Mouse (Mus musculus) forebrain, embryonic 14.5 days (tissue): ENCODE results near the gene Mfap2. TPM values are rescaled to one million over a fixed set of nuclear protein-coding genes. Genes with fewer than 3 reads are reported as not detected.

ENCODE experiments used
- ATAC-seq: fragments of 200-750 bp; cut with Nextera tagmentation; 2 replicates; pipeline ENCODE4 v1.8.0; 2017; ENCODE audit warnings: mild to moderate bottlenecking, moderate library complexity
- DNase-seq: peaks from one replicate; pipeline ENCODE4 v3.0.0-alpha.2; 2015; ENCODE audit warnings: low spot score
- H3K27ac ChIP-seq: fragments of 300-500 bp; sonication (generic); 2 replicates; pipeline ENCODE4 v1.5.1; 2014; ENCODE audit warnings: low read depth, mild to moderate bottlenecking, control low read depth, low read length, moderate library complexity
- H3K27me3 ChIP-seq: fragments of 300-500 bp; sonication (generic); replicated peaks from 2 replicates; pipeline ENCODE4 v1.6.1; 2014; ENCODE audit warnings: low read length, control low read depth, mixed read lengths; ENCODE audit not compliant: control insufficient read depth, insufficient read depth
- H3K36me3 ChIP-seq: fragments of 300-500 bp; sonication (generic); 2 replicates; pipeline ENCODE4 v1.6.1; 2014; ENCODE audit warnings: low read length, control low read depth; ENCODE audit not compliant: control insufficient read depth, insufficient read depth
- H3K4me1 ChIP-seq: fragments of 300-500 bp; sonication (generic); 2 replicates; pipeline ENCODE4 v1.6.1; 2014; ENCODE audit warnings: antibody characterized with exemption, low read length, control low read depth; ENCODE audit not compliant: control insufficient read depth, insufficient read depth
- H3K4me2 ChIP-seq: fragments of 300-500 bp; sonication (generic); 2 replicates; pipeline ENCODE4 v1.6.1; 2014; ENCODE audit warnings: mild to moderate bottlenecking, control low read depth, low read length
- H3K4me3 ChIP-seq: fragments of 300-500 bp; sonication (generic); 2 replicates; pipeline ENCODE4 v1.5.1; 2014; ENCODE audit warnings: low read depth, low read length, control low read depth
- H3K9ac ChIP-seq: fragments of 300-500 bp; sonication (generic); 2 replicates; pipeline ENCODE4 v1.6.1; 2014; ENCODE audit warnings: mild to moderate bottlenecking, low read length, control low read depth, moderate library complexity
- H3K9me3 ChIP-seq: fragments of 300-500 bp; sonication (generic); replicated peaks from 2 replicates; pipeline ENCODE4 v1.6.1; 2016; ENCODE audit warnings: low read length, control low read depth, mixed read lengths; ENCODE audit not compliant: control insufficient read depth
- WGBS: fragments of 180-500 bp; shearing (Covaris S2); extraction: QIAGEN DNeasy Blood & Tissue Kit; methylation state at CpG from one replicate; pipeline ENCODE4 v1.1.7; 2014; 5-methylcytosine and 5-hydroxymethylcytosine counted together
- polyA plus RNA-seq: library from polyadenylated mRNA; unstranded; fragments of >200 nt; fragmentation: Nextera tagmentation; extraction: Ambion mirVana; gene quantifications from 2 replicates; pipeline ENCODE4 v1.2.1, GENCODE M21; 2014

The Mfap2 gene
- polyA plus RNA-seq, 1 experiment from 2014 or later, result 287 TPM

DNA sequence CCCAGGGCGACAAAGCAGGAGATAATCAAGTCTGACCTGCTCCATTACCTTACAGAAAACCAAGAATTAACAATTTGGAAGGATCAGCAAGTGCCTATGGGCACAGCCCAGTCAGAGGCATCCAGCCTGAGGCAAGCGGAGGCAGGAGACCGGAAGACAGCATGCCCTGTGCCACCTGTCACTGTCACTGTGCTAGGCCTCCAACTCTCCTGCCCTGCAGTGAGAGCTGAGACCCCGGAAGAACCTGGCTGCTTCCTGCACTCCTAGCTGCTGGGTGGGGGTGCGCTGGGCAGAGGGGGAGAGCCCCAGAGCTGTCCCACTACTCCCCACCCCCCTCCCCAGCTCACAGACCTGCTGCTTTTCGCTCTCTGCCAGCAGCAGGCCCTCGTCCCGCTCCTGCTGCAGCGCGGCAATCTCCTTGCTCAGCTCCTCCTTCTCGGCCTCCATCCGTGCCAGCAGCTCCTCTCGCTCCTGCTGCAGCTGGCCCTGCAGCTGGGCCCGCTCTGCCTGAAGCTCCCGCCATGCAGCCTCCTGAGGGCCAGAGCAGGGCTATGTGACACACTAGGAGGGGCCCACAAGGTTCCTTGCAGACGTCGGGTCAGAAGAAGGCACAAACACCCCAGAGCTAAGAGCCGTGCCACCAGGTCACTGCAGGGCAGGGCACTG lies 20.5 kb downstream of the Mfap2 start:
- Histone ChIP-seq H3K9me3 (no peaks in the 10 kb centered on the region), H3K4me1 (no peaks in the 10 kb centered on the region), H3K9ac (0 out of 2 replicates have a peak overlapping the region, but pooled peaks have one; percentile 5), H3K36me3 (peaks cover 68% of the 10 kb centered on the region), H3K4me3 (no peak overlapping the region), H3K27ac (no peak overlapping the region), H3K27me3 (no peaks in the 10 kb centered on the region), H3K4me2 (no peak overlapping the region)
- DNase-seq (no peak), ATAC-seq (no peak)
- 83% methylated on average over 17 of the region's 18 CpGs for WGBS

DNA sequence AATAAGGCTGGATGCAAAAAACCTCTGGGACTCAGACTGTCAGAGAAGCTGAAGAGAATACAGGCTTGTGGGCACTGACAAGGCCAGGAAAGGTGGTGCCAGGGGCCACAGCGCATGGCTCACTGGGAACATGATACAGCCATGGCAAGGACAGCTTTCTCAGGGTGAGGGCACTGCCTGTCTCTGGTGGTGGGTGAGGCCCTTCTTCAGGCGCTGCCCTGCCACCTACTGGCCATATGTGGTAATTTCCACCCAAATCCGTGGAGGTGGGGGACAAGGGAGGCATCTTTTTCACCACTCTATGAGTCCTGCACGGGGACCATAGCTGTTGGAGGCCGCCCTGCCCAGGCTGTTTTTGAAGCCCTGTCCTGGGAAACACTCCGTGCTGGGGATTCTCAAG lies 21.5 kb downstream of the Mfap2 start:
- 14% methylated on average over 6 of the region's 6 CpGs for WGBS
- Histone ChIP-seq H3K4me2 (no peak overlapping the region), H3K9me3 (no peaks in the 10 kb centered on the region), H3K4me3 (no peak overlapping the region), H3K27ac (no peak overlapping the region), H3K4me1 (no peaks in the 10 kb centered on the region), H3K9ac (no peak overlapping the region), H3K27me3 (no peaks in the 10 kb centered on the region), H3K36me3 (peaks cover 68% of the 10 kb centered on the region)
- DNase-seq, result peak; percentile 84
- ATAC-seq, result peak; percentile 68

DNA sequence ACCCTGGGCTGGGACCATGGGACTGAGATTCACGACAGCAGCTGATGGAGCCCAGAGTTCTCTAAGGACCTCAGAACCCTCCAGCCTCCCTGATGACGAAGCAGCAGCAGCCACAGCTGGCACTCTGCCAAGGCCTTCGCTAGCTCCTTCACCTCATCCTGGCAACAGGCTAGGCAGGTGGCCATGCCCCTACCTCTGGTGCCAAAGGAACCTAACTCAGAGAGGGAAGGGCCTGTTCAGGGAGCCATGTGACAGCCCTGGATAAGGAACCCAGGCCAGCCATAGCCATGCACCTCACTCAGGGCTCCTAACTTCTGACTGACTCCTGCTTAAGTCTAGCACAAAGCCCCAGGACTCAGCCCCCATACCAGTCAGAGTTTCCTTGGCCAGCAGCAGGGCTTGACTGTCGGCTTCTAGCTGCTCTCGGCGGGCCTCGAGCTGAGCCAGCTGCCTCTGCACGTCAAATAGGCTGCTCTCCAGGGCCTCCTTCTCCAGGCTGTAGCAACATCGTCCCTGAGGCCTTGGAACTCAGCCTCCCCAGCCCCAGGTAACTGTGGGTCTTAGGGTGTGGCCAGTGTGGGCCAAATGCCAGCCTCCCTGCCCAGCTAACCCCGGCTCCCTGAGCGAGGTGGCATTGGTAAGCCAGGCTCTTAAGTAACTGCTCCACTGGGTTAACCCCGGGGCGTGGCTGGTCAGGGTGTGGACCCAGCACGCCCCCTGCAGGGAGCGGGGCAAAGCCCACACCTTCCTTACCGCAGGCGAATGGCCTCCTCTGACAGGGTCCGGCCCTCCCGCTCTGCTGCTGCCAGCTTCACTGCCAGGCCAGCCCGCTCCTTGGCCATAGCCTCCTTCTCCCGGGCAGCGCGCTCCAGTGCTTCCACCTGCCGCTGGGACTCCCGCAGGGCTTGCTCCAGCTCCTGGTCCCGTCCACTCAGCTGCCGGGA lies 23.7 kb downstream of the Mfap2 start:
- peaks cover 68% of the 10 kb centered on the region for H3K36me3 ChIP-seq

GRCm38 (mm10) chr4:141041117-141041516 lies 30.9 kb downstream of the Mfap2 start:
- no peak overlapping the region for H3K9ac ChIP-seq
- H3K36me3 ChIP-seq, result peaks cover 71% of the 10 kb centered on the region
- no peak overlapping the region for H3K27ac ChIP-seq
- ATAC-seq, result no peak
- no peaks in the 10 kb centered on the region for H3K4me1 ChIP-seq
- no peak overlapping the region for H3K4me3 ChIP-seq
- H3K27me3 ChIP-seq, result no peaks in the 10 kb centered on the region
- H3K4me2 ChIP-seq, result no peak overlapping the region
- DNase-seq, result no peak
- H3K9me3 ChIP-seq, result no peaks in the 10 kb centered on the region
- 57% methylated on average over 12 of the region's 12 CpGs for WGBS

More for the DNA sequence above, 23.7 kb downstream of the Mfap2 start:
- DNase-seq (no peak), ATAC-seq (no peak)
- Histone ChIP-seq H3K4me1 (no peaks in the 10 kb centered on the region), H3K4me2 (no peak overlapping the region), H3K27me3 (no peaks in the 10 kb centered on the region), H3K9ac (no peak overlapping the region), H3K4me3 (no peak overlapping the region), H3K9me3 (no peaks in the 10 kb centered on the region), H3K27ac (no peak overlapping the region)
- 77% methylated on average over 27 of the region's 27 CpGs for WGBS

DNA sequence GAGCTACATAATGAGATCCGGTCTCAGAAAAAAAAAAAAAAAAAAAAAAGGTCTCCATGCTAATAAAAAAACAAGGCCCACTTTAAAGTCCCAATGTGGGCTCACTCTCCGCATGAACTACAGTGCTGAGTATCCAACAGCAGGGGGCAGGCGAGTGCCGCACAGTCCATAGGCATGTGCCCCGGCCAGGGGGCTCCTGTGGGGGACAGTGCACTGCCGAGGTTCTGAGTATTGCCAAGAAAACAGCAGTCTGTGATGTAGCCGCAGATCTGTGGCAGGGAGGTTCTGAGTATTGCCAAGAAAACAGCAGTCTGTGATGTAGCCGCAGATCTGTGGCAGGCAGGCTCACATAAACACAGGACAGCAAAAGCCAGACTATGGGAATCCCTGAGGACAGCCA lies 34.6 kb downstream of the Mfap2 start:
- Histone ChIP-seq H3K4me3 (no peak overlapping the region), H3K4me1 (peaks cover 18% of the 10 kb centered on the region), H3K4me2 (no peak overlapping the region), H3K9me3 (no peaks in the 10 kb centered on the region), H3K9ac (no peak overlapping the region), H3K27me3 (no peaks in the 10 kb centered on the region), H3K27ac (no peak overlapping the region), H3K36me3 (peaks cover 44% of the 10 kb centered on the region)
- DNase-seq, result peak; percentile 82
- peak; percentile 64 for ATAC-seq
- WGBS, result 12% methylated on average over 8 of the region's 8 CpGs

- Histone ChIP-seq H3K9ac (peak overlapping the region; percentile 52), H3K27ac (peak overlapping the region; percentile 97), H3K4me3 (no peak overlapping the region; the same call in 1 of the 2 replicates), H3K36me3 (peaks cover 16% of the 10 kb centered on the region; the same call in 1 of the 2 replicates), H3K9me3 (no peaks in the 10 kb centered on the region), H3K4me1 (peaks cover 43% of the 10 kb centered on the region), H3K27me3 (no peaks in the 10 kb centered on the region), H3K4me2 (peak overlapping the region; percentile 43)
- DNase-seq (peak; percentile 60), ATAC-seq (peak; percentile 13)
- 19% methylated on average over 17 of the region's 17 CpGs for WGBS
These were observed 38.7 kb downstream of the Mfap2 start for GRCm38 (mm10) chr4:141048810-141049475.

- H3K4me2 ChIP-seq, result peak overlapping the region; percentile 43
- peaks cover 46% of the 10 kb centered on the region for H3K4me1 ChIP-seq
- H3K9ac ChIP-seq, result peak overlapping the region; percentile 52
- ATAC-seq, result peak; percentile 69
- WGBS, result 12% methylated on average over 4 of the region's 4 CpGs
- H3K27me3 ChIP-seq, result no peaks in the 10 kb centered on the region
- H3K27ac ChIP-seq, result peak overlapping the region; percentile 97
- H3K4me3 ChIP-seq, result no peak overlapping the region
- DNase-seq, result peak; percentile 96
- no peaks in the 10 kb centered on the region for H3K9me3 ChIP-seq
- H3K36me3 ChIP-seq, result peaks cover 16% of the 10 kb centered on the region; the same call in 1 of the 2 replicates
These were observed 39.2 kb downstream of the Mfap2 start for GRCm38 (mm10) chr4:141049476-141049835.

GRCm38 (mm10) chr4:141052442-141052841 lies 42.2 kb downstream of the Mfap2 start:
- peak overlapping the region; percentile 53; the same call in 1 of the 2 replicates for H3K4me2 ChIP-seq

More at GRCm38 (mm10) chr4:141052442-141052841, 42.2 kb downstream of the Mfap2 start:
- Histone ChIP-seq H3K27ac (peak overlapping the region; percentile 91), H3K36me3 (no peaks in the 10 kb centered on the region; the same call in 1 of the 2 replicates), H3K4me3 (no peak overlapping the region), H3K27me3 (no peaks in the 10 kb centered on the region), H3K9me3 (no peaks in the 10 kb centered on the region), H3K9ac (peak overlapping the region; percentile 36; the same call in 1 of the 2 replicates), H3K4me1 (peaks cover 46% of the 10 kb centered on the region)
- ATAC-seq, result no peak
- DNase-seq, result peak; percentile 58
- WGBS, result 56% methylated on average over 12 of the region's 12 CpGs
